Comparison of ENCODE assay signal across 8 mouse cellular contexts in the genomic region with DNA sequence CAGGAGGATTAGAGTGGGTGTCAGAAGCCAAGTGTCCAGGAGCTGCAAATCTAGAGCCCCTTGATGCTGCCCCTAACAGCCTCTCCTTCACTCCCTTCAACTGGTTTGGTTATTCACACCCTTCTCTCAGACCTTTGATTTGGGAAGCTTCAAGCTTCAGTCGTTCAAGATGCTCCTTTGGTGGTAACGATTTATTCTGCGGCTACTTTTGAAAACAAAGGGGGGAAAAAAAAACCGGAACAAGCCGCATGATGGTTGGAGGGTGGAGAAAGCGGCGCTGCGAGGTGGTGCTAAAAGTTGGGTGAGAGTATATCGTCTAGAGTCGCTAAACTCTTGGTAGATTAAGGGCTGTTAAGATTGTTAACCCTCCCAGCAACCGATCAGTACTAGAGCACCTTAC. TPM values are rescaled to one million over a fixed set of nuclear protein-coding genes. Genes with fewer than 3 reads are reported as not detected.
A peak's percentile ranks its signal among the peaks of the same experiment; 100 is the strongest.
DNase-seq lines count a peak whose midpoint lies in the region; ATAC-seq and TF ChIP-seq lines count a peak whose summit lies in the region.

No protein-coding gene starts in this region.

- H3K36me3 ChIP-seq in hindbrain, postnatal 0 days (ENCODE audit: insufficient read depth, low read length) = no peaks in the 10 kb centered on the region
- no peaks in the 10 kb centered on the region for H3K36me3 ChIP-seq in midbrain, postnatal 0 days (ENCODE audit: insufficient read depth, low read length)

- H3K27ac ChIP-seq in layer of hippocampus, adult 2 months = peak overlapping the region; percentile 87
- peak overlapping the region; percentile 35 for H3K27ac ChIP-seq in bone marrow macrophage, adult 2 months (ENCODE audit: insufficient read depth, low read depth, low read length)
- no peak overlapping the region for H3K27ac ChIP-seq in hindbrain, postnatal 0 days
- H3K27ac ChIP-seq in midbrain, postnatal 0 days (ENCODE audit: low read depth, low read length) = no peak overlapping the region

- no peaks in the 10 kb centered on the region for H3K9me3 ChIP-seq in hindbrain, postnatal 0 days (ENCODE audit: low read length)
- no peaks in the 10 kb centered on the region for H3K9me3 ChIP-seq in midbrain, postnatal 0 days (ENCODE audit: low read length)

- H3K27me3 ChIP-seq in hindbrain, postnatal 0 days (ENCODE audit: insufficient read depth, low read length) = peaks cover 32% of the 10 kb centered on the region
- H3K27me3 ChIP-seq in midbrain, postnatal 0 days (ENCODE audit: insufficient read depth, low read length) = peaks cover 40% of the 10 kb centered on the region

- TF ChIP-seq POLR2A in bone marrow macrophage, adult 2 months (IDR thresholded peaks at IDR 0.05; ENCODE audit: borderline replicate concordance, low read depth, low read length) = no peak

- peak overlapping the region; percentile 73 for H3K4me3 ChIP-seq in layer of hippocampus, adult 2 months
- peak overlapping the region; percentile 62 for H3K4me3 ChIP-seq in bone marrow macrophage, adult 2 months (ENCODE audit: insufficient read depth, low read length)
- H3K4me3 ChIP-seq in hindbrain, postnatal 0 days (ENCODE audit: low read length) = peak overlapping the region; percentile 59
- peak overlapping the region; percentile 58 for H3K4me3 ChIP-seq in midbrain, postnatal 0 days (ENCODE audit: low read depth, low read length)

- peaks cover 32% of the 10 kb centered on the region for H3K4me1 ChIP-seq in bone marrow macrophage, adult 2 months (ENCODE audit: control insufficient read depth, insufficient read depth, low read length)
- peaks cover 10% of the 10 kb centered on the region for H3K4me1 ChIP-seq in hindbrain, postnatal 0 days (ENCODE audit: insufficient read depth, low read length)
- peaks cover 4% of the 10 kb centered on the region; the same call in 1 of the 2 replicates for H3K4me1 ChIP-seq in midbrain, postnatal 0 days (ENCODE audit: insufficient read depth, low read length)

- H3K4me2 ChIP-seq in hindbrain, postnatal 0 days (ENCODE audit: low read depth, low read length) = peak overlapping the region; percentile 99
- peak overlapping the region; percentile 98 for H3K4me2 ChIP-seq in midbrain, postnatal 0 days (ENCODE audit: low read depth, low read length, poor library complexity, severe bottlenecking)

- no peak for ATAC-seq in hindbrain, postnatal 0 days
- no peak for ATAC-seq in midbrain, postnatal 0 days (ENCODE audit: low FRiP score)

- TF ChIP-seq CTCF in layer of hippocampus, adult 2 months (conservative IDR thresholded peaks at IDR 0.05) = no peak
- no peak for TF ChIP-seq CTCF in bone marrow macrophage, adult 2 months (IDR thresholded peaks at IDR 0.05; ENCODE audit: low read depth, low read length)
- TF ChIP-seq CTCF in hindbrain, postnatal 0 days (IDR thresholded peaks at IDR 0.05; ENCODE audit: low read depth) = no peak
- TF ChIP-seq CTCF in midbrain, postnatal 0 days (IDR thresholded peaks at IDR 0.05) = no peak

- no peak for DNase-seq in layer of hippocampus, adult 2 months (ENCODE audit: low spot score in 2 of 2)
- no peak for DNase-seq in layer of hippocampus, adult 9-11 months
- no peak for DNase-seq in hindbrain, postnatal 0 days (ENCODE audit: low spot score)
- no peak for DNase-seq in midbrain, postnatal 0 days (ENCODE audit: low spot score)
- no peak for DNase-seq in right cerebral cortex, postnatal 14 days
- no peak for DNase-seq in frontal cortex, postnatal 10 days (ENCODE audit: low spot score in 2 of 2)
- DNase-seq in kidney, adult 9 months = no peak

- peak overlapping the region; percentile 44; the same call in 1 of the 2 replicates for H3K9ac ChIP-seq in hindbrain, postnatal 0 days (replicated peaks; ENCODE audit: low read length)
- H3K9ac ChIP-seq in midbrain, postnatal 0 days (replicated peaks; ENCODE audit: low read length, poor library complexity, severe bottlenecking) = no peak overlapping the region

- 2% methylated on average over 11 of the region's 11 CpGs for WGBS in hindbrain, postnatal 0 days
- WGBS in midbrain, postnatal 0 days = 4% methylated on average over 11 of the region's 11 CpGs

RNA-seq across cellular contexts. Expression of gene Plekhg3, which starts 3.5 kb away (rescaled TPM):
- 10 to 100 TPM; 22.9 to 24.4 TPM for total RNA-seq in layer of hippocampus, adult 2 months (2021)
- 49.6 and 50.4 TPM in 2 replicates for polyA plus RNA-seq in bone marrow macrophage, adult 2 months (2012; ENCODE audit: insufficient read depth, insufficient read length, missing spikeins)
- 5.4 and 6.8 TPM in 2 replicates for total RNA-seq in hindbrain, postnatal 0 days (2014; rRNA removed)
- polyA plus RNA-seq in hindbrain, postnatal 0 days (2015; fragmentation: Nextera tagmentation; extraction: Ambion mirVana) = 1.3 and 1.8 TPM in 2 replicates
- 6.2 and 8.4 TPM in 2 replicates for total RNA-seq in midbrain, postnatal 0 days (2014; rRNA removed)
- 0.71 and 1.2 TPM in 2 replicates for polyA plus RNA-seq in midbrain, postnatal 0 days (2015; fragmentation: Nextera tagmentation; extraction: Ambion mirVana)

Comparison
In these comparisons a context has a peak if more than half of its experiments do, and no peak if none do; other contexts are left out.
1. H3K27ac ChIP-seq: peak in layer of hippocampus, adult 2 months (single experiment) and bone marrow macrophage, adult 2 months (single experiment); none in hindbrain, postnatal 0 days (single experiment) and midbrain, postnatal 0 days (single experiment).
2. Peak in every context shown above with its lines, with median percentiles within 50 percentile points of each other: H3K4me3 ChIP-seq.